ENCODE assay signal across 8 mouse cellular contexts in the genomic region with DNA sequence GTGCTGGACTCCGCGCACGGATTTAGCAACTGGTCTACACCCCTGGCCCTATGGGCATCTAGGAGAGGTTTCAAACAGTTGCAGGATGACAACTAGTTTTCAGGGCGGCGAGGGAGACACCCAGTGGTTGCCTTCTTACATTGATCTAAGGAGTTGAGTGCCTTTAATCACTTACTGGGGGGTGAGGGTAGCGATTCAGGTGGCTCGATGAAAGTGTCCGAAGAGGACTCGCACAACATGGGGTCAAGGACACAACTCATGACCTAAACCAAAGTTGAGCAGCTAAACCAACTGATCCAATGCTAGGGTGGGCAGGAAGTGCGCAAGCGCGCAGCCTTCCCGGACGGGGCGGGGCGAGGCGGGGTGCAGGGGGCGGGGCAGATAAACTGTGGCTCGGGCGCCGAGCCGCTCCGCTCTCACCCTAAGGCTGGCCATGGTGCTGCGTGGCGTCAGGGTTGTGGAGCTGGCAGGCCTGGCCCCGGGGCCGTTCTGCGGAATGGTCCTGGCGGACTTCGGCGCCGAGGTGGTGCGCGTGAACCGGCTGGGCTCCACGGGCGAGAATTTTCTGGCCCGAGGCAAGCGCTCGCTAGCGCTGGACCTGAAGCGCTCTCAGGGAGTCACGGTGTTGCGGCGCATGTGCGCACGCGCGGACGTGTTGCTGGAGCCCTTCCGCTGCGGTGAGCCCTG. TPM values are rescaled to one million over a fixed set of nuclear protein-coding genes. Genes with fewer than 3 reads are reported as not detected.
DNase-seq lines count a peak whose midpoint lies in the region; ATAC-seq and TF ChIP-seq lines count a peak whose summit lies in the region.

A gene (plus strand): TSS at position 380 of the 687 bp plus-strand sequence.

- ATAC-seq in activated CD4-positive, CD25-positive, alpha-beta regulatory T cell, adult 4 months, result peak; percentile 89

- H3K36me3 ChIP-seq in megakaryocyte, embryonic 14.5 days (replicated peaks; ENCODE audit: low read length), result peaks cover 2% of the 10 kb centered on the region

- no peaks in the 10 kb centered on the region for H3K9me3 ChIP-seq in megakaryocyte, embryonic 14.5 days

- peak within 1 kb of the TSS; percentile 98 for H3K27ac ChIP-seq in cortical plate, adult 2 months (ENCODE audit: insufficient read depth, low read length)

- H3K27me3 ChIP-seq in megakaryocyte, embryonic 14.5 days (replicated peaks), result no peaks in the 10 kb centered on the region

- DNase-seq in gastrocnemius, adult 8-10 months (ENCODE audit: low spot score in 2 of 2), result peak; percentile 86 to 90
- DNase-seq in hindlimb bud, embryonic 11.5 days (ENCODE audit: extremely low spot score, low read depth, low spot score), result peak; percentile 62
- peak; percentile 88 to 89 for DNase-seq in left cerebral cortex, adult 8-10 months (ENCODE audit: low spot score in 2 of 2)
- peak; percentile 91 for DNase-seq in right cerebral cortex, postnatal 10 days (ENCODE audit: low spot score in 2 of 2)
- DNase-seq in urinary bladder, postnatal 25 days (ENCODE audit: low spot score), result peak; percentile 85

- peak; percentile 39; the same call in 1 of the 2 replicates for TF ChIP-seq CTCF in cortical plate, adult 2 months (IDR thresholded peaks at IDR 0.05; ENCODE audit: extremely low read depth, insufficient read depth, low read length)

- peak within 1 kb of the TSS; percentile 55 for H3K4me3 ChIP-seq in cortical plate, adult 2 months (ENCODE audit: insufficient read depth, low read length)
- peak within 1 kb of the TSS; percentile 94 for H3K4me3 ChIP-seq in megakaryocyte, embryonic 14.5 days (replicated peaks)

- H3K4me1 ChIP-seq in cortical plate, adult 2 months (ENCODE audit: control insufficient read depth, insufficient read depth, low read length), result peaks cover 2% of the 10 kb centered on the region; the same call in 1 of the 2 replicates
- peaks cover 33% of the 10 kb centered on the region for H3K4me1 ChIP-seq in megakaryocyte, embryonic 14.5 days

- TF ChIP-seq POLR2A in cortical plate, adult 2 months (IDR thresholded peaks at IDR 0.05; ENCODE audit: extremely low read depth, insufficient read depth, low read length), result peak; percentile 85

RNA-seq across cellular contexts. Expression of the gene that starts here (rescaled TPM):
- 1 to 10 TPM; 2.4 to 2.9 TPM for polyA plus RNA-seq in activated CD4-positive, CD25-positive, alpha-beta regulatory T cell, adult 4 months (2017; shearing (Covaris generic))
- 10.3 and 12.6 TPM in 2 replicates for polyA plus RNA-seq in cortical plate, adult 2 months (2012; rRNA removed)
- 10 to 100 TPM; 16.4 to 20.0 (median 17.6) TPM for total RNA-seq in gastrocnemius, adult 8-10 months (2022)
- total RNA-seq in left cerebral cortex, adult 8-10 months (2022), result 10 to 100 TPM in 2 of 4 experiments, 1 to 10 TPM in 2; 8.9 to 14.0 (median 11.3) TPM
- 2.6 TPM in 1 of 2 replicates, not detected in the other for polyA plus RNA-seq in megakaryocyte, embryonic 14.5 days (2012; ENCODE audit: insufficient read depth, low replicate concordance)

Comparison
In these comparisons a context has a peak if more than half of its experiments do, and no peak if none do; other contexts are left out.
1. Peak in every context shown above with its lines: DNase-seq, ATAC-seq, H3K4me3 ChIP-seq and H3K27ac ChIP-seq.